Mouse (Mus musculus): ENCODE results near the gene Eif5b. TPM values are rescaled to one million over a fixed set of nuclear protein-coding genes. Genes with fewer than 3 reads are reported as not detected.
"Not testable (repeated sequence)": the region's sequence is repeated elsewhere in the genome, so short reads cannot be mapped to it uniquely, and the experiment has no call there.

Gene Eif5b
- polyA plus RNA-seq, 1 experiment: 54.2 TPM

- Histone ChIP-seq H3K4me1 (ENCODE audit: control insufficient read depth, insufficient read depth, low read length) (0 out of 2 replicates have a peak, but pooled peaks cover 4% of the 10 kb centered on the region), H3K4me3 (ENCODE audit: insufficient read depth, low read length) (no peak overlapping the region), H3K27ac (ENCODE audit: insufficient read depth, low read depth, low read length) (no peak overlapping the region)
- no peak for TF ChIP-seq POLR2A (IDR thresholded peaks at IDR 0.05; ENCODE audit: borderline replicate concordance, low read depth, low read length)
- TF ChIP-seq CTCF (IDR thresholded peaks at IDR 0.05; ENCODE audit: low read depth, low read length): no peak
Measured at GRCm38 (mm10) chr1:38035521-38035920, 37.7 kb downstream of the Eif5b start.

GRCm38 (mm10) chr1:38037375-38037774, 39.6 kb downstream of the Eif5b start:
- H3K4me3 ChIP-seq (ENCODE audit: insufficient read depth, low read length): no peak overlapping the region
- no peak overlapping the region for H3K27ac ChIP-seq (ENCODE audit: insufficient read depth, low read depth, low read length)
- TF ChIP-seq CTCF (IDR thresholded peaks at IDR 0.05; ENCODE audit: low read depth, low read length): no peak
- TF ChIP-seq POLR2A (IDR thresholded peaks at IDR 0.05; ENCODE audit: borderline replicate concordance, low read depth, low read length): no peak
- H3K4me1 ChIP-seq (ENCODE audit: control insufficient read depth, insufficient read depth, low read length): 0 out of 2 replicates have a peak, but pooled peaks cover 4% of the 10 kb centered on the region

DNA sequence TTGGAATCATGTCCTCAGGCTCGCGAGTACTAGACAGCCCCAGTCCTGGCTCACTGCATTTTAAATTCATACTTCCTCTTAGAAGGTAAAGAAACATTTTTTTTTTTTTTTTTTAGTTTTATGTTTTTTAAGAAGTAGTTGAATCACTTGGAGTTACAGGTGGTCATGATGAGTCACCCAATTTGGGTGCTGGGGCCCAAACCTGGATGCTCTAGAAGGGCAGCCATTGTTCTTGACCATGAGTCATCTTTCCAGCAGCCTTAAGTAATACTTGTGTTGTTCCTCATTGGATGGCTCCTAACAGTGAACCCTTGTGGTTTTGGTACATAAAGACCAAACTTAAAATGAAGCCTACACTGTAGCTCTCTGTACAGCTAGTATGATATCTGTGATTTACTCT, 41.1 kb downstream of the Eif5b start:
- Histone ChIP-seq H3K27ac (ENCODE audit: insufficient read depth, low read depth, low read length) (no peak overlapping the region), H3K4me1 (ENCODE audit: control insufficient read depth, insufficient read depth, low read length) (0 out of 2 replicates have a peak, but pooled peaks cover 4% of the 10 kb centered on the region)

DNA sequence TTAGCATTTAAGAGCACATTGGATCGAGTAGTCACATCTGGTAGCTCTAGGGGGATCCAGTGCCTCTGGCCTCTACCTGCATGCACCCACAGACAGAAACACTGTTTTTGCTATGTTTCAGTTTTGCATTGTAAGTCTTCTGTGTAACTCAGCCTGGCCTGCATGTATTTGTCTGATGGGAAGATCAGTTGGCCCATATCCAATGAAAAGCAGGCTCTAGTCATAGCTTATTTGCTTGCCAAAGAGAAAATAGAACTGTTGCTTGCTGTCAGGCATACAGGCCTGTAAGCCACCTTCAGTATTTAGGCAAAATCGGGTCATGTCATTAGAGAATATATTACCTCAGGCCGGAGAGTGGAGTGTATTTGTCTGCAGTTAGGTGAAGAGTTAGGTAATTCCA, 50.3 kb downstream of the Eif5b start:
- TF ChIP-seq POLR2A (IDR thresholded peaks at IDR 0.05; ENCODE audit: borderline replicate concordance, low read depth, low read length) (no peak), CTCF (IDR thresholded peaks at IDR 0.05; ENCODE audit: low read depth, low read length) (no peak)
- H3K27ac ChIP-seq (ENCODE audit: insufficient read depth, low read depth, low read length): no peak overlapping the region
- peaks cover 6% of the 10 kb centered on the region for H3K4me1 ChIP-seq (ENCODE audit: control insufficient read depth, insufficient read depth, low read length)
- no peak overlapping the region for H3K4me3 ChIP-seq (ENCODE audit: insufficient read depth, low read length)

More for the DNA sequence above, 41.1 kb downstream of the Eif5b start:
- TF ChIP-seq POLR2A (IDR thresholded peaks at IDR 0.05; ENCODE audit: borderline replicate concordance, low read depth, low read length) (no peak), CTCF (IDR thresholded peaks at IDR 0.05; ENCODE audit: low read depth, low read length) (no peak)
- H3K4me3 ChIP-seq (ENCODE audit: insufficient read depth, low read length): no peak overlapping the region

GRCm38 (mm10) chr1:38049562-38049961, 51.8 kb downstream of the Eif5b start:
- peaks cover 6% of the 10 kb centered on the region for H3K4me1 ChIP-seq (ENCODE audit: control insufficient read depth, insufficient read depth, low read length)
- no peak overlapping the region for H3K4me3 ChIP-seq (ENCODE audit: insufficient read depth, low read length)
- TF ChIP-seq CTCF (IDR thresholded peaks at IDR 0.05; ENCODE audit: low read depth, low read length): no peak
- no peak for TF ChIP-seq POLR2A (IDR thresholded peaks at IDR 0.05; ENCODE audit: borderline replicate concordance, low read depth, low read length)
- no peak overlapping the region for H3K27ac ChIP-seq (ENCODE audit: insufficient read depth, low read depth, low read length)

DNA sequence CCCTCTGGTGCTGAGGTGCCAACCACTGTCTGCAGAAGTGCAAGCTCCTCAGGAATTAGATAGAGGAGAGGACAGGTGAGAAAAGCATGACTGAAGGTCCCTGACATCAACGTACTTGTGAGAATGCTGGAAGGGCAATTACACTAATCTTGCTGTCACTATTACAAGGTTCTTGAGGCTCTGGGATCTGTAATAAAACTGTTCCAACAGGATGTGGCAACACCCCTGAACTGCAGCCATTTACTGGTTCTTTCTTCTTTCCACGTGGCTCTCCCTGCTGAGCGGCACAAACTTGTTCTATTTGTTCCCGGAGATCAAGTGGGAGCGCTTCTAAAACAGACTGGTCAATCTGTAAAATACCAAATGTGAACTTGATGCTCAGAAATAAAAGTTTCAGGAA, 57.4 kb downstream of the Eif5b start:
- peaks cover 6% of the 10 kb centered on the region for H3K4me1 ChIP-seq (ENCODE audit: control insufficient read depth, insufficient read depth, low read length)
- TF ChIP-seq POLR2A (IDR thresholded peaks at IDR 0.05; ENCODE audit: borderline replicate concordance, low read depth, low read length) (no peak), CTCF (IDR thresholded peaks at IDR 0.05; ENCODE audit: low read depth, low read length) (no peak)
- H3K4me3 ChIP-seq (ENCODE audit: insufficient read depth, low read length): no peak overlapping the region
- H3K27ac ChIP-seq (ENCODE audit: insufficient read depth, low read depth, low read length): no peak overlapping the region

DNA sequence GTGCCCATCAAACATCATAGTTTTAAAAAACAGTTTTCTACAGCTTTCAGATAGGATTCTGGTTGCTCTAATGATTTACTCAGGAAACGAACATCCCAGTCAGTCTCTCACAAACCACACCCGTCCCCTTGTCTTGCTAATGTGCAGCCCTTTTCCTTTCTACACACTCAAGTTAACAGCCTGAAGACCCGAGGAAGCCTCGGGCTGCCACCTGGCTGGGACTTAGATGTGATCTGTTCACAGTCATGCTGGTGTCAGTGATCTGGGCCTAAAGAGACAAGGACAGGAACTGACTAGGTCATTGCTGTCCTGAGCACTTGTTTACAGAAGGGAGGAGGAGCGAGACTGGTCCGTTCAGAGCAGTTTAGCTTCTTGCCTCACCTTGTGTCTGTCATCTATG, 60.6 kb downstream of the Eif5b start:
- no peak overlapping the region for H3K4me3 ChIP-seq (ENCODE audit: insufficient read depth, low read length)
- no peak overlapping the region for H3K27ac ChIP-seq (ENCODE audit: insufficient read depth, low read depth, low read length)
- peaks cover 4% of the 10 kb centered on the region; the same call in 1 of the 2 replicates for H3K4me1 ChIP-seq (ENCODE audit: control insufficient read depth, insufficient read depth, low read length)
- TF ChIP-seq CTCF (IDR thresholded peaks at IDR 0.05; ENCODE audit: low read depth, low read length): no peak
- TF ChIP-seq POLR2A (IDR thresholded peaks at IDR 0.05; ENCODE audit: borderline replicate concordance, low read depth, low read length): no peak

- not testable (repeated sequence) for H3K4me3 ChIP-seq (ENCODE audit: insufficient read depth, low read length); H3K27ac ChIP-seq (ENCODE audit: insufficient read depth, low read depth, low read length)
- H3K4me1 ChIP-seq (ENCODE audit: control insufficient read depth, insufficient read depth, low read length): peaks cover 11% of the 10 kb centered on the region
Measured at GRCm38 (mm10) chr1:38062156-38062555, 64.3 kb downstream of the Eif5b start.

DNA sequence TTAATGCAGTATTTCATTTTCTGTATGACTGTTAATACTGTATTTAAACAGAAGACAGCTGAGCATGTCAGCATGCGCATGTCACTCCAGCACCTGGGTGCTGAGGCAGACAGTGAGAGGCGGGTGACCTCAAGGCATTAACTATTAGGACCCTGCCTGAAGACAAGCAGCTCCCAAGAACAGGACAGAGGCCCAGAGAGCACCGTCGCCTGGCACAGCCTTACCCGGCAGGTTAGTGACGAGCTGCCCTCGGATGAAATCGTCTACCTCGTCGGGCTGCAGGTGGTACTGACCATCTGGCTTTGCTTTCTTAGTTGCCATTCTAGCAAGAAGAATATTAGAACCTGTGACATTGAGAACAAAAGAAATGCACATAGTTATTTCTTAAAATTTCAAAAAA, 69.5 kb downstream of the Eif5b start:
- H3K4me3 ChIP-seq (ENCODE audit: insufficient read depth, low read length): no peak overlapping the region
- TF ChIP-seq CTCF (IDR thresholded peaks at IDR 0.05; ENCODE audit: low read depth, low read length): no peak
- TF ChIP-seq POLR2A (IDR thresholded peaks at IDR 0.05; ENCODE audit: borderline replicate concordance, low read depth, low read length): no peak
- no peak overlapping the region for H3K27ac ChIP-seq (ENCODE audit: insufficient read depth, low read depth, low read length)
- H3K4me1 ChIP-seq (ENCODE audit: control insufficient read depth, insufficient read depth, low read length): peaks cover 17% of the 10 kb centered on the region

DNA sequence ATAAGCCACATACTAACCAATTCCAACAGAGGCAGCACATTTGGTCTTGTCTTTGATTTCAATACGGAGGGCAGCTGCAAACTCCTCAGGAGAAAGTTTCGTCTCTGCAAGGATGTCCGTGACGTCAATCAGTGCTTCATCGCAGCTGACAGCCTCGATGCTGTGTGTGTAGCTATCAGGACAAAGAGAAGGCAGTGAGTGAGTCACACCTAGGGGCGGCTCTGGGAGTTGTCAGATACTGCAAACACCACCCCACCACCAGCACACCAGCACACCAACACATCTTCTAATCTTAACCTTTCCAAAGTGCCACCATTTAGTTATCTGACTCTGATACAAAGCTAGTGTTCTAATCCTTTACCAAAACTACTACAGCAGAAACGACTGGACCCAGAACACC, 73.5 kb downstream of the Eif5b start:
- TF ChIP-seq POLR2A (IDR thresholded peaks at IDR 0.05; ENCODE audit: borderline replicate concordance, low read depth, low read length): no peak
- TF ChIP-seq CTCF (IDR thresholded peaks at IDR 0.05; ENCODE audit: low read depth, low read length): no peak
- no peak overlapping the region for H3K27ac ChIP-seq (ENCODE audit: insufficient read depth, low read depth, low read length)
- H3K4me3 ChIP-seq (ENCODE audit: insufficient read depth, low read length): no peak overlapping the region
- peaks cover 6% of the 10 kb centered on the region; the same call in 1 of the 2 replicates for H3K4me1 ChIP-seq (ENCODE audit: control insufficient read depth, insufficient read depth, low read length)

GRCm38 (mm10) chr1:38081316-38081715, 83.5 kb downstream of the Eif5b start:
- TF ChIP-seq CTCF (IDR thresholded peaks at IDR 0.05; ENCODE audit: low read depth, low read length) (no peak), POLR2A (IDR thresholded peaks at IDR 0.05; ENCODE audit: borderline replicate concordance, low read depth, low read length) (no peak)
- Histone ChIP-seq H3K27ac (ENCODE audit: insufficient read depth, low read depth, low read length) (no peak overlapping the region), H3K4me3 (ENCODE audit: insufficient read depth, low read length) (no peak overlapping the region)

More at GRCm38 (mm10) chr1:38081316-38081715, 83.5 kb downstream of the Eif5b start:
- peaks cover 11% of the 10 kb centered on the region for H3K4me1 ChIP-seq (ENCODE audit: control insufficient read depth, insufficient read depth, low read length)
